Mouse (Mus musculus) heart, adult 2 months (tissue): ENCODE results near the gene Zpbp2. TPM values are rescaled to one million over a fixed set of nuclear protein-coding genes. Genes with fewer than 3 reads are reported as not detected.

Source experiments
- DNase-seq, 2 experiments: peaks; one replicate each; pipeline ENCODE4 v3.0.0; 2021
- H3K27ac ChIP-seq: fragments of 200-600 bp; 2 replicates; pipeline ENCODE4 v1.8.1; 2022
- H3K27me3 ChIP-seq: fragments of 200-500 bp; 2 replicates; pipeline ENCODE4 v1.6.1; 2012; ENCODE audit warnings: mild to moderate bottlenecking, low read length, inconsistent platforms, mixed read lengths; ENCODE audit not compliant: control insufficient read depth, insufficient read depth
- H3K36me3 ChIP-seq: fragments of 200-500 bp; 2 replicates; pipeline ENCODE4 v1.6.1; 2012; ENCODE audit warnings: low read length, inconsistent platforms; ENCODE audit not compliant: control insufficient read depth, insufficient read depth
- H3K4me1 ChIP-seq: fragments of 200-500 bp; 2 replicates; pipeline ENCODE4 v1.6.1; 2011; ENCODE audit warnings: low read length; ENCODE audit not compliant: control insufficient read depth, insufficient read depth
- H3K4me3 ChIP-seq: fragments of 200-600 bp; 2 replicates; pipeline ENCODE4 v1.8.1; 2022
- H3K79me2 ChIP-seq: fragments of 200-500 bp; replicated peaks from 2 replicates; pipeline ENCODE4 v1.6.1; 2012; ENCODE audit warnings: mild to moderate bottlenecking, inconsistent platforms, low read length, moderate library complexity, mixed read lengths; ENCODE audit not compliant: control insufficient read depth, insufficient read depth
- H3K9ac ChIP-seq: fragments of 200-500 bp; 2 replicates; pipeline ENCODE4 v1.6.1; 2012; ENCODE audit warnings: low read depth, mild to moderate bottlenecking, control low read depth, inconsistent platforms, low read length, mixed read lengths
- CTCF ChIP-seq: fragments of 200-600 bp; IDR thresholded peaks from 2 replicates; pipeline ENCODE4 v1.8.1; 2022; ENCODE audit warnings: antibody characterized with exemption, mild to moderate bottlenecking, moderate library complexity
- EP300 ChIP-seq: fragments of 200-500 bp; IDR thresholded peaks from 2 replicates; pipeline ENCODE4 v1.6.1; 2011; ENCODE audit warnings: low read depth, low read length, control low read depth; ENCODE audit not compliant: insufficient read depth
- POLR2A ChIP-seq: fragments of 200-500 bp; IDR thresholded peaks from 2 replicates; pipeline ENCODE4 v1.6.1; 2011; ENCODE audit warnings: mild to moderate bottlenecking, low read depth, low read length, control low read depth; ENCODE audit not compliant: insufficient read depth
- WGBS: fragments of 180-500 bp; shearing (Covaris S2); methylation state at CpG from one replicate; pipeline ENCODE4 v1.1.7; 2018; 5-methylcytosine and 5-hydroxymethylcytosine counted together
- intact Hi-C: fragments of 180-260 bp; cut with DNase I; formaldehyde crosslinking; loops from one replicate; pipeline ENCODE4 v1.15.1; 2025
- polyA plus RNA-seq: library from polyadenylated mRNA; depleted of rRNA; stranded (reverse); fragments of >200 nt; gene quantifications from 2 replicates; pipeline ENCODE4 v1.2.3, GENCODE M21; 2012
- total RNA-seq, 2 experiments: library from RNA; stranded (reverse); gene quantifications; 2 replicates each; pipeline ENCODE4 v1.2.3; 2021

The Zpbp2 gene
- total and polyA plus RNA-seq, 3 experiments, result not detected

- Histone ChIP-seq H3K4me1 (peaks cover 11% of the 10 kb centered on the region), H3K27ac (peak within 1 kb of the TSS; percentile 90), H3K4me3 (peak within 1 kb of the TSS; percentile 72), H3K36me3 (no peaks in the 10 kb centered on the region), H3K27me3 (no peaks in the 10 kb centered on the region), H3K9ac (peak within 1 kb of the TSS; percentile 85), H3K79me2 (no peaks in the 10 kb centered on the region)
- TF ChIP-seq EP300 (0 out of 2 replicates have a peak, but pooled peaks have one; percentile 32), POLR2A (peak; percentile 67), CTCF (no peak)
- DNase-seq, result peak; percentile 98
- intact Hi-C loops, result loop anchor here (2.0 kb wide), 1 partner anchor 320 kb away; the partner anchor contains the start of gene Cdc6
- under 1% methylated on average over 49 of the region's 49 CpGs for WGBS
These were observed 36.1 kb downstream of the Zpbp2 start, which contains the start of gene Ormdl3 for GRCm38 (mm10) chr11:98586892-98587563. Gene Ormdl3 (minus strand): TSS chr11:98587368.

DNA sequence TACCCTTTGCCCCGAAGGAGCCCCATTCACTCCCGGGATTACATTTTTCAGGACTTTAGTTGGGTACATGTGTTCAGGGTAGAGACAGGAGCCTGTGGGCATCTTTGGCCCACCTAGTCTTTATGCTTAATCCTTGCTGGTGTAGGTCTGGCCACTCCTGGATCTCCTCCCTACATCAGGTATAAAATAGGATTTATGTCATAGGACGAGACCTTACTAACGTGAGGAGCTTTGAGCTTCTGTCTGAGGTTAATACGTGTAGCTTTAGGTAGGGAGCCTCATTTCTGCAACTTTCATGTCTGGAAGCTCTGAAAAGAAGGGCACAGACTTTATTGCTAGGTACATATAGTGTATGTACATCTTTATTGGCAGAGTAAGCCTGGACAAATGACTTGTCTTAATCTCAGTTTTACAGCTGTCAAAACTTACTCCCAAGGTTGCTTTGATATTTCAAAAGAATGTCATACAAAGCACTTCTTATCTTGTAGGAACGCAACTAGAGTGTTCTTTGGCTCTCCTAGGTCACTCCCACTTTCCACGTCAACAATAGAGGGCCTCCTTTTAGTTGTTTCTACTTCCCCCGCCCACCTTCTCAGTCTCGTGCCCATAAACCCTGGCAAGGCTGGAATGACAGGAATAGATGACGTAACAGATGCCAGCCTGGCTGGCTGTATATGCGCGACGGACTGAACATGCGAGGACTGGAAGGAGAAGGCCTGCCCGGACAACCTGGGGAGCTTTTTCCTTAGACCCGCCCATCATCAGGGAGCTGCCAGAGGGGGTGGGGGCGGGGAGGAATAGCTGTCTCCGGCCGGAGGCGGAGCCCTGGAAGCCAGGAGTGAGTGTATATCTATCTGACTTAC, 37.0 kb downstream of the Zpbp2 start:
- peak; percentile 87 to 88 for DNase-seq
- Histone ChIP-seq H3K27ac (peak overlapping the region; percentile 90), H3K4me3 (peak overlapping the region; percentile 72), H3K79me2 (no peaks in the 10 kb centered on the region), H3K4me1 (peaks cover 11% of the 10 kb centered on the region), H3K9ac (peak overlapping the region; percentile 25), H3K27me3 (no peaks in the 10 kb centered on the region), H3K36me3 (no peaks in the 10 kb centered on the region)
- 0 out of 2 replicates have a peak, but pooled peaks have one; percentile 34 for TF ChIP-seq POLR2A
- no peak for TF ChIP-seq CTCF
- TF ChIP-seq EP300, result peak; percentile 42; the same call in 1 of the 2 replicates
- intact Hi-C loops, result loop anchor here (2.0 kb wide), 1 partner anchor 319 kb away; the partner anchor contains the start of gene Cdc6
- WGBS, result 8% methylated on average over 20 of the region's 20 CpGs

GRCm38 (mm10) chr11:98588833-98589281, 38.0 kb downstream of the Zpbp2 start:
- DNase-seq, result no peak
- no peaks in the 10 kb centered on the region for H3K36me3 ChIP-seq
- WGBS, result 9% methylated on average over 6 of the region's 6 CpGs
- H3K79me2 ChIP-seq, result no peaks in the 10 kb centered on the region
- H3K27me3 ChIP-seq, result no peaks in the 10 kb centered on the region
- peaks cover 11% of the 10 kb centered on the region for H3K4me1 ChIP-seq
- H3K9ac ChIP-seq, result peak overlapping the region; percentile 8; the same call in 1 of the 2 replicates
- H3K4me3 ChIP-seq, result no peak overlapping the region
- intact Hi-C loops, result no loop called here
- H3K27ac ChIP-seq, result peak overlapping the region; percentile 90
- TF ChIP-seq EP300 (no peak), POLR2A (no peak), CTCF (no peak)

DNA sequence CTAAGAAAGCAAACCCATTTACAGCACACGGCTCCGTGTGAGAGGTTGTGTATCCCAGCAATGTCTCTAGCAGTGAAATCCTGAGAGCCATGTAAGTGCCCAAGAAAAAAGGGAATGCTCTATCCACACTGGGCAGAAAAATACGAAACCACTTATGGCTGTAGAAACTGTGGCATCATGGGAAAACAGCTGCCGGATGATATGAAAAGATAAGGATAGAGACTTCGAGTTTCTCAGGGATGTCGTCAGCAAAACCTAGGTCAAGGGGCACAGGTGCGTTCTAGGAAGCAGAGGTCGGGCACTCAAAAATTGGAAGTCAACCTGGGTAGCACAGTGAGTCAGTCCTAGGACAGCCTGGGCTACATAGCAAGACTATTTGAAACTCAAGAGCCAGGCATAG, 38.4 kb downstream of the Zpbp2 start:
- intact Hi-C loops, result no loop called here
- Histone ChIP-seq H3K4me1 (peaks cover 10% of the 10 kb centered on the region), H3K4me3 (no peak overlapping the region), H3K27me3 (no peaks in the 10 kb centered on the region), H3K36me3 (no peaks in the 10 kb centered on the region), H3K27ac (peak overlapping the region; percentile 90), H3K9ac (peak overlapping the region; percentile 8; the same call in 1 of the 2 replicates), H3K79me2 (no peaks in the 10 kb centered on the region)
- WGBS, result 59% methylated on average over 8 of the region's 8 CpGs
- TF ChIP-seq POLR2A, result no peak
- no peak for TF ChIP-seq CTCF
- TF ChIP-seq EP300, result no peak
- no peak for DNase-seq

DNA sequence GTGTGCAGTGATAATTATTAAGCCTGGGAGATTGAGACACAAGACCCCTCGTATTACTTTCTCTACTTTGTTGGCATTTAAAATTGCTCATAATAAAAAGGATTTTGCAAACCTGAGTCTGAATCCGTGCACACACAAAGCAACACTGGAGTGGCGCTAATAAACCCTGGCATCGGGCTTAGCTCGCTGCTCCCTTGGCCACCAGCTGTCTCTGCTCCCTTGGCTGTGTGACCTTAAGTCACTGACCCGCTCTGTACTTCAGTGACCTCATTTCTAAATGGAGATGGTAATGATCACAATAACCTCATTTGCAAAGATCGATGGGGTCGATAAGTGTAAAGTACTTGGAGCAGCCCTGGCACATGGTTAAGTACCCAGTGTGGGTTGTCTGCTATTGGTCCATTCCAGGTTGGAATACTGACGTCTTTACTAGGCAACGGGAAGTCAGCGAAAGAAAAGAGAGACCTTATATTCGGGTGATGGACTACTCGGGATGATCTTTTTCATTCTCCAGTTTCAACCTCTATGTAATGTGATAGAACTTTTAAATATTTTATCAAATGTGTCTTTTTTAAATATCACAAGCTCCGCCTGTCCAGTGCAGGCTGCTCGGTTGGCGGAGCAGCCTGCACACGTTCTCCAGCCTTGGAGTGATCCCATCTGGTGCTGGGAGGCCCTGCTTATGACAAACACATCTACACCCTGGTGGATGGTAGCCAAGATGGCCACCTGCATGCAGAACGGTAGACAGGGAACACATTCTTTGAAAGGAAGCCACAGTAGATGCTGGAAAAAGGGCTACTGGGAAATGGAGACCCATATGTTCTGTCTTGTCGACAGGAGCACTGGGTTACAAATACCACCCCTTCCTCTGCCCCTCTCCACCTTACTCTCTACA, 39.9 kb downstream of the Zpbp2 start:
- no peak overlapping the region for H3K4me3 ChIP-seq
- no peak overlapping the region for H3K27ac ChIP-seq
- intact Hi-C loops, result no loop called here
- H3K36me3 ChIP-seq, result no peaks in the 10 kb centered on the region
- TF ChIP-seq CTCF (no peak), POLR2A (no peak), EP300 (no peak)
- H3K79me2 ChIP-seq, result no peaks in the 10 kb centered on the region
- 66% methylated on average over 19 of the region's 19 CpGs for WGBS
- DNase-seq, result no peak
- H3K4me1 ChIP-seq, result peaks cover 5% of the 10 kb centered on the region
- H3K27me3 ChIP-seq, result no peaks in the 10 kb centered on the region
- no peak overlapping the region for H3K9ac ChIP-seq
